Mouse (Mus musculus) thymus, postnatal 14 days (tissue): Measurements from ENCODE around the gene Gdf15.
"Not testable (repeated sequence)": the region's sequence is repeated elsewhere in the genome, so short reads cannot be mapped to it uniquely, and the experiment has no call there.

Experiments used
- DNase-seq: peaks from one replicate; pipeline ENCODE4 v3.0.0; 2021

Gene Gdf15

GRCm38 (mm10) chr8:70602139-70602811 is 30.0 kb downstream of the Gdf15 start:
- DNase-seq: no peak

GRCm38 (mm10) chr8:70601271-70601649 is 31.0 kb downstream of the Gdf15 start:
- DNase-seq: peak; percentile 78

DNA sequence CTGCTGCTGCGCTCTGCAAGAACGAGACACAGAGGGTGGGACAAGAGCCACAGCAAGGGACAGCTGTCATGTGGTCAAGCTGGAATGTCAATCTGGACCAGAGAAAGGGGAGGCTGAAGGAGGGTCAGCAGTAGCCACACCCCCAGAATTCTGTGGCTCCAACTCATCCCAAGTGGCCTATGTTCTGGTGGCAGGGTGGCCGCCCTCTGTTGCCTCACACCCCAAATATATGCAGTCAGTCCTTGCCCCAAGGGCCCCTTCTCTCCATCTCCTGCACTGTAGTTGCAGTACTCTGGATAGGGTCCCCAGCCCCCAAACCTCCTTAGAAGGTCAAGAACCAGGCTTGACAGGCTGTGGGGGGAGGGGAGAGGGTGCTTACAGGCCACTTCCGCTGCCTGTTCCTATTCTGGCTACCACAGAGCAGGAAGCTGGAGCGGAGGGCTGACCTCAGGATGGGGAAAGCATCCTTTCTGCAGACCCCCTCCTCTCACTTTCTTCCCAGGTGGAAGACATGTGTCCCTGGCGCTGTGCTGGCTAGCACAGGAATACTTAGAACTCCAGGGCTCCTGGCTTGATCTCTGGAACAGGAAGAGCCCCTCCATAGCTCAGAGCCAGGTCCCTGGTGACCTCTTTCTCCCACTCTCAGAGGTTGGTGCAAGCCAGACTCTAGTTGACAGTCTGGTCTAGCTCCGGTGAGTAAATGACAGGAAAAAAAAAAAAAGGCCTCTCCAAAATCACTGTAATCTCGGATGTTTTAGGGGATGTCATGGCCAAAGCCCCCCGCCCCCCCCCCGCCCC is 31.6 kb downstream of the Gdf15 start:
- peak; percentile 45 for DNase-seq

GRCm38 (mm10) chr8:70599507-70600290 is 32.6 kb downstream of the Gdf15 start:
- no peak for DNase-seq

GRCm38 (mm10) chr8:70598722-70599121 is 33.5 kb downstream of the Gdf15 start:
- DNase-seq: no peak

- no peak for DNase-seq
Measured at GRCm38 (mm10) chr8:70598283-70598682, 34.0 kb downstream of the Gdf15 start.

DNA sequence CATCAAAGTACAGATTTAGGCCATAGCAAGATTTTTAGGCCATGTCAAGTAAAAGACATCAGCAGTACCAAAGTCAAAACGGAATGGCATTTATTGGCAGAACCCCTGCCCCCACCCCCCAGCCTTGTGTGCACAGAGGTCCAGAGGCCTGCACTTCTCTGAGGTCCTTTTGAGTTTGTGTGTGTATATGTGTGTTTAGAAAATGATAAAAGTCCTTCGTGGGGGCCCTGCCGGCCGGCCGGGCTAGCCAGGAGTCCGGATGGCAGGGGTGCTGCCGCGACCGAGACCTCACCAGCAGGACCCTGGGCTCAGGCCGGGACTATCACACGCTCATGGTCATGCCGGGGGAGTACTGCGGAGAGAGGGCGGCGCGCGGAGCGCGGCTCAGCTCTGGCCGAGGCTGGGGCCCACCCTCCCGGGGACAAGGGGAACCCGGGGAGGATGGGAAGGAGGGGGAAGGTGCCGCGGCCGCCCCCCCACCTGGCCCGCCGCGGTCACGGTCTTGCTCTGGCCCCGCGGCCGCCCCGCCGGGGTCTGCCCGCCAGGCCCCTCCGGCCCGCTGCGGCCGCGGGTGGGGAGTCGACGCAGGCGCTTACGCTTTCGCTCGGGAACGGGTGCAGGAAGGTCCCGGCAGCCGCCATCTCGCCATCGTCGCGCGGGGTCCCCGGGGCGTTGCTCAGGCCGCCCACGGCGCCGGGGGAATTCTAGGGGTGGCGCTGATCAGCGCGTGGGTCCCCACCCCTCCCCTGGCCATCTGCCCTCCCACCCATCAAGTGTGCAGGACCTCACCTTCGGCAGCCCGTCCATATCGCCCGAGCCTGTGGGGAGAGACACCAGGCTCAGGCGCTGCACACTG is 34.6 kb downstream of the Gdf15 start:
- no peak for DNase-seq

DNA sequence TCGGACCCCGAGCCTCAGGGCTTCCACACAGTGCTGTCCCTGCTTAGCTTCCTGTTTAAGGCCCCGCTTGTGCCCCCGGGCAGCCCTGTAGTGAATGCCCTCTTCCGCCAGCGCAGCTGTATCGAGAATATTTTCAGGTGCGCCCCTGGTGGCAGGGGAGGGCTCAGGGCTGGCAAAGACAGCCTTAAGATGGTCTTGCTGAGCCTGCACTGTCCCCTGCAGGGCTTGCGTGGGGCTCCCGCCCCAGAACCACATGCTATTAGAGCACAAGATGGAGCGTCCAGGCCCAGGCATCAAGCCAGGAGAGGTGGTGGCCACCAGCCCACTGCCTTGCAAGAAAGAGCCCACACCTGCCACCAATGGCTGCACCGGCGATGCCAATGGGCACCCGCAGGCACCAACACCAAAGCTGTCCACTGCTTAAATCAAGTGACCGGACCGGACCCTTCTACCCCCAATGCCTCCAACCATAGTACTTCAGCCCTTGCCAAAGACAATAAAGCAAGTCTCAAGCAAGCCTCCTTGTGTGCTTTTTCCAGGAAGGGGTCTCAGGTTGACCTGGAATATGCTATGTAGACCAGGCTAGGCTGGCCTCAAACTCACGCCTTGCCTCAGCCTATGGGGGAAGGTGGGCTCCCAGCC is 35.4 kb downstream of the Gdf15 start:
- peak; percentile 69 for DNase-seq

GRCm38 (mm10) chr8:70596216-70596615 is 36.0 kb downstream of the Gdf15 start:
- no peak for DNase-seq

GRCm38 (mm10) chr8:70595811-70596210 is 36.4 kb downstream of the Gdf15 start:
- no peak for DNase-seq

- peak; percentile 56 for DNase-seq
Measured at GRCm38 (mm10) chr8:70594621-70595564, 37.4 kb downstream of the Gdf15 start.

DNA sequence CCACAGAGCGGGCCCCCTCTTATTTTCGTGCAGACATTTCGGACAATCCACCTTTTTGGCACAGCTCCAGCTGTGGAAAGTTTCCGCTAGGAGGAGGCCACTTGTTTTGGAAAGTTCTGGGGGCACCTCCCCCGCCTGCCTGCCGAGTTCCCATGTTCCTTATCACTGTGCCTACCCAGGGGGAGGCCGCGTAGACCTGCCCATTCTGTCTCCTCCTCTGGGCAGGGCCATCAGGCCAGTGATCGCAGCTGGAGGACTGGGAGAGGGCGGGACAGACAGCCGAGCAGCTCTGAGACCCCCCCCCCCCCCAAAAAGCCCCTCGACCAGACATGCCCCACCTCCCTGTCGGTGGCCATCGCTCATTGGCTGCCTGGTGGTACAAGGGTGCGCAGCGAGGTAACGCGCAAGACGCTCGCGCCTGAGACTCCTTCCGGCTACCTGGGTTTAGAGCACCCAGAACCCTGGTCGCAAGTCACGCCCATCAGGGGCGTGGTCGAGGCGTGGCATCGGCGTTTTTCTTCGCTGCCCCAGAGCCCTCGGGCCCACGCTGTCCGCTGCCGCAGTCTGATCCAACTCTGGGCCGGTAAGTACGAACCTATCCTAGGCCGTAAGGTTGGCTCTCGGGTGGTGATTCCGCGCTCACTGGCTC is 38.2 kb downstream of the Gdf15 start, which contains the start of gene Isyna1:
Gene Isyna1, plus strand, starts transcription at position 413 of the 649 bp plus-strand sequence.
- peak; percentile 92 for DNase-seq

DNA sequence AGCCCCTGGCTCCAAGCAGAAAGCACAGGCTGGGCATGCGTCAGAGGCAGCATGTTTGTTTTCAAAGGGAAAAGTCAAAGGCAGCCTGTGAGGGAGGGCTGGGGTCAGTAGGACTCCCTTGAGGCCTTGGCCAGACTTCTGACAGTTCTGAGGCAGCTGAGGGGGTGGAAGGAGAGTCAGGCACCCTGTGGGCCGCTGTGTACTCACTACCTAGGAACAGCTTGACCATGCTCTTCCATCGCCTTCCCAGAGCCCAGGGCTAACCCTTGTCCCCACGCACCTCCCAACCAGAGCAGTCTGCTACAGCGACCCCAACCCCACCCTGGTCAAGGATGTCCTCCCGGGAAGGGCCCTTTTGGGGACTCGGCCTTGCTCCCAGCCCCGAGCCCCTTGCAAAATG is 39.1 kb downstream of the Gdf15 start:
- no peak for DNase-seq

DNA sequence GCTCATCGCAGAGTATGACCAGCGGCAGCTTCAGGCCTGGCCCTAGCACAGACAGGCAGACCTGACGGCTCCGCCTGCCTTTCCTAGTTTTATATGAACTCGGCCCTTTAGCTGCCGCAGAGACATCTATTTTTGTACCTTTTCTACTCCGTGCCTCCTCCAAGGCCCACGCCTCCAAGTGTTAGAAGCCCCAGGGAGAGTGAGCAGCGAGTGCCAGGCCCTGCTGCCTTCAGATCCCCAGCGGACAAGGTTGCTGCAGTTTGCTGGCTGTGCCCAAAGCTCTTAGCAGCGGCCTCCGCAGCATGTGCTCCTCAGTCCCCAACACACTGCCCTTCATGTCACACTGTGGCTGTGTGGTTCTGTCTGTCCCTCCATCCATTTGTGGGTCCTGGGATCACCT is 40.7 kb downstream of the Gdf15 start:
- DNase-seq: no peak

DNA sequence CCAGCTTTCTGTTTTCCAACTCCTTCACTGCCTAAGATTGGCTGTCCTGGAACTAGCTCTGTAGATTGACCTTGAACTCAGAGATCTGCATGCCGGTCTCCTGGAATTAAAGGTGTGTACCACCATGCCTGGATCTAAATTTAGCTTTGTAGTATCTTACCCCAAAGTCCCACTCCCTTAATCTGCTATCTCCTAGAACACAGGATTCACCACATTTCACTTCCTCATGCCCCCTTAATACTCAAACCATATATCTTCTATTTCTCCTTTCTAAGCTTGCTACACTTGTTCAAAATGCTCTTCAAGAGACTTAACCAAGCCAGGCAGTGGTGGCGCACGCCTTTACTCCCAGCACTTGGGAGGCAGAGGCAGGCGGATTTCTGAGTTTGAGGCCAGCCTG is 44.3 kb downstream of the Gdf15 start:
- DNase-seq: not testable (repeated sequence)

- peak; percentile 61 for DNase-seq
Measured at GRCm38 (mm10) chr8:70585258-70585652, 47.0 kb downstream of the Gdf15 start.

DNA sequence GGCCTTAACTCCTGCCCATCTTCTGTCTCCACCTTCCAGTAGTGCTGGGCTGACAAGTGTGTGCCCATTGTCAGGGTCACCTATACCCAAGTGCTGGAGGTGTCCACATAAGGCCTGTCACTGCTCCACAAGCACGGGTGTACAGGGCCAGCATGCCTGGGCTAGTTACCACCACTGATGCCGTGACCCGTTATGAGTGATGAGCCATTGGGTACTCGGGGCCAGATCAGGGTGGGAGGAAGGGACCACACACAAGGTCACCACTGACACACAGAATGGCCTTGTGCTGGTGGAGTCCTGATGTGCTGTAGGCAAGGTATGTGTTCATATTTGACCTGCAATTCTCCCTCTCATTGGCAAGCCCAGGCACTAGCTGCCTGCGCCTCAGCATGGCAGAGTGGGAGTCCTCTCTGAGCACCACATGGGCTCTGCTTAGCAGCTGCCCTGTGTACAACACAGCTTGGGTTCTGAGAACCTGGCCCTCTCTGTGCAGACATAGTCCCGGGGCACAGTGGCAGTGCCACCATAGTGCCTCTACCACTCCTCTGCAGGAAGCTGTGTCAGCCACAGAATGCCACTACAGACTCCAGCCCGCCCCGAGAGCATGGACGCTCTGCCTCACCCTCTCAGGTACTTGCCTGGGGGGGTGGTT is 47.5 kb downstream of the Gdf15 start:
- DNase-seq: no peak

DNA sequence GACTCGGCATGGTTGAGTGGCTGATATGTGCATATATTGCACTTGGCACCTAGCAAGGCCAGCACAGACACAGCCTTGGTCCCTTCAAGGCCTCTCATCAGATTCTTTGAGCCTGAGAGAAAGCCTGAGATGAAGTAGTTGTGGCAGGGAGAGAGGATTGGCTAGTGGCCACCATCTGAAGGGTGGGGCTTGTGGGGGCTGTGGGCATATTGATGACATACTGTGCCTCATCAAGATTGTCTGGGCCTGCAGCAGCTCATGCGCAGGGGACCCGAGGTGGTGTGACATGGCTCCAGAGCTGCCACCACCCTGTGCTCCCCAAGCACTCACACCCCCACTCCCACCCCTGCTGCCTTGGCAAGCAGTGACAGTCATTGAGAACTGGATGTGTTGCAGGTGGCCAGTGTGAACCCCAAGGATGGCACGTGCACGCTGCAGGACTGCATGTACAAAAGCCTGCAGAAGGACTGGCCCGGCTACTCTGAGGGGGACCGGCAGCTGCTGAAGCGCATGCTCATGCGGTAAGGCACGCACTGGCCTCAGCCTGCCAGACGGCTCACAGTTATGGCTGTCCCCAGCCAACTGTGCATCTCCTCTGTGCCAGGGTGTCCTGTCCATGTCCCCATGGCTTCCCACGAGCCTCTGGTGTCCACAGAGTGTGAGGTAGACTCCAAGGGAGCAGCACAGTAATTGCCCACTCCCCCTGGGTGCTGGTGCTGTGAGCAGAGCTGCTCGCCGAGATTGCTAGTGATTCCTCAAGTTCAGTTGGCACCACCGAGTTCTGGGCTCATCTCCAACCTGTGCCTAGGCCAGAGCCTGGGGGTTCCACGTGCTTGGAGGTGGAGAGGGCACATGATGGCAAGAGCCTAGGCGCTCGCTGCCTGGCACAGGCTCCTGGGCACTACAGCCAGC is 48.5 kb downstream of the Gdf15 start:
- no peak for DNase-seq
